Mouse (Mus musculus) kidney, adult 9 months (tissue): ENCODE measurements around the gene Ttc19.
A peak's percentile ranks its signal among the peaks of the same experiment; 100 is the strongest.
"Not testable (repeated sequence)": the region's sequence is repeated elsewhere in the genome, so short reads cannot be mapped to it uniquely, and the experiment has no call there.

Experiments
- DNase-seq: peaks from one replicate; pipeline ENCODE4 v3.0.0; 2022

Ttc19 gene

GRCm38 (mm10) chr11:62285020-62285419 lies 3.7 kb downstream of the Ttc19 start:
- no peak for DNase-seq

DNA sequence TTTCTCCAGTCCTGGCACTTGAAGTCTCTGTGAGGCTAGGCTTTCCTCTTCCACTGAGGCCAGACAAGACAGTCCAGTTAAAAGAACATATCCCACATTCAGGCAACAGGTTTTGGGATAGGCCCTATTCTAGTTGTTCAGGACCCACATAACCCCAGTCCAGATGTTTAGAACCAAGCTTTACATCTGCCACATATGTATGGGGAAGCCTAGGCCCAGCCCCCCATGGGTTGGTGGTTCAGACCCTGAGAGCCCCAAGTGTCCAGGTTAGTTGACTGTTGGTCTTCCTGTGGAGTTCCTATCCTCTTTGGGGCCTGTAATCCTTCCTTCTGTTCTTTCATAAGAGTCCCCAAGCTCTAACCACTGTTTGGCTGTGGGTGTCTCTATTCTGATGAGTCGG lies 6.4 kb downstream of the Ttc19 start:
- DNase-seq, result no peak

DNA sequence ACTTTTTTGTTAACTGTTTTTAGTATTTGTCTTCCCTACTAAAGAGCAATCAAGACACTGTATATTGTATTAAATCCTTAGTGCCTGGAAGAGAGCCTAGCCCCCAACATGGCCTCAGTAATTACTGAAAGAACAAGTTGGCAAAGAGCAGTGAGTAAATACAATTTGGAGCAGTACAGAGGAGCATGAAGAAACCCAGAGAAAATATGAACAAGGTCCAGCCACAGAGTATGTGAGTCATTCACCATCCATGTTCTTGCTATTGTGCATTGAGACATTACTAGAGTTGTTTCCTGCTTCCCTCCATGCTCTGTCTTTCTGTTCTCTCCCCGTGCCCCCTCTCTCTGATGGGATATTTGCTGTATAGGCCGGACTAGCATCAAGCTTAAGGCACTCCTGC lies 12.8 kb downstream of the Ttc19 start:
- DNase-seq, result no peak

- DNase-seq, result no peak
Measured at GRCm38 (mm10) chr11:62298883-62299282, 17.6 kb downstream of the Ttc19 start.

GRCm38 (mm10) chr11:62305866-62306265 lies 24.6 kb downstream of the Ttc19 start:
- no peak for DNase-seq

DNA sequence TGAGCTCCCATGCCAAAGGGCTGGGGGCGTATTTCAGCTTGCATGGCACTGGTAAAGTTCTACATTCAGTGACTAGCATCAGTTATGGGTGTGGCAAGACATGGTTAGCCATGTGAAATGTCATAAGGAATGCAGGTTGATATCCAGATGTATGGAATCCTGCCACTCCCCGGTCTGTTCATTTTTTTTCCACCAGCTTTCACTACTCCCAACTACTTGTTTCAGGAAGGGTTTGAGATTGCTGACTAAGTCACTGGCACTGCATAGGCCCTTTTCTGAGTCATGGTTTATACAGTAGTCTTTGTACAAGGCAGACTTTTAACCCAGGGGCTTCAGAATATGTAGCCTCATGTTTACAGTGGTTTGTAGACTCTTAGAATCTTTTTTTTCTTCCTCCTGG lies 28.0 kb downstream of the Ttc19 start:
- no peak for DNase-seq

GRCm38 (mm10) chr11:62314984-62315383 lies 33.7 kb downstream of the Ttc19 start:
- DNase-seq, result no peak

DNA sequence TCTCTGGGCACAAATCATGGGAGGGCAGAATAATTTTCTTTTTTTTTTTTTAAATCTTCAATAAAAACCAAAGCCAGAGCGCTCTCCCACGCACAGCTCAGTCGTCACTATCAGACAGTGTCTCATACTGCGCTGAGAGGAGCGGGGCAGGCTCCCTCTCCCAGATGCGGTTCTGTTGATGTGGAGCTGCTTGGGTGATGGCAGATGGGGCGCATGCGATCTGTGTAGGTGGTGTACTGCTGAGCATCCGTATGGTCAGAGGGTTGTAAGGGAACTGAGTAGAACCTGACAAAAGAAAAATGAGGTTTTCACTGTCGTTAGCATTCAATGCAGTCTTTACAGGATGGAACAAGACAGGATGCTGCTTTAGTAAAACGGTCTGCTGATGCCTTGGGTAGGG lies 36.5 kb downstream of the Ttc19 start:
- DNase-seq, result no peak

- DNase-seq, result no peak
Measured at GRCm38 (mm10) chr11:62320097-62320496, 38.8 kb downstream of the Ttc19 start.

DNA sequence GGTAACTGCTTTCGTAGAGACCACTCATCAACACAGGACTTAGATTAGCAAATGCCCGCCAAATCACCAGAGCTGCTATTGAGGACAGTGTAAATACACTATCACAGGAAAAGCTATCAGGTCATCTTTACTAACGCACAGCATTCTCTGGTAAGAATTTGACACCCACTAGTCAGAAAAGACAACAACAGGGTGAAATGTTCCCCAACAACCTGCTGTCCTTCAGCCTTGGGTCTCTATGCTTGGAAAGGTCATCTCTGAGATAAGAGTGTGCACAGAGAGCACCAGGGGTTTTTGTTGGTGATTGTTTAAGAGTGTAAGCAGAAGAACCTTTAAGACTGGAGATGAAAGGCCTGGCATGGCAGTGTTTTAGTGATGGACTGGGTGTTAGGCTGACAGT lies 42.4 kb downstream of the Ttc19 start:
- DNase-seq, result no peak

DNA sequence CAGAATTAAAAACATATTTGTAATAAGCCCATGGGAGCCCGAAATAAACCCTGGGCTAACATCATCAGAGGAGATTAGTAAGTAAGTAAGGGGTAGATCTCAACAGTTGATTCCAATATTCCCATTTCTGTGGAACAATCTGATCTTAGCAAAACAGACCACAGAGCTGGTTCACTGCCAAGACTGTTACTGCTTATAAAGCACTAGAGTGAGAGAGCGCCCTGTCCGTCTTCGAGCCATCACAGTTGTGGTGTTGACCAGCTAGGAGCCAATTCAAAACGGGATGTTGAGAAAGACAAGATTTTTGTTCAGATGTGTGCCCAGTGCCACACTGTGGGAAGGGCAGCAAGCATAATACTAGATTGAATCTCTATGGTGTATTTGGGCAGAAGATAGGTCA lies 49.9 kb downstream of the Ttc19 start:
- peak; percentile 20 for DNase-seq

GRCm38 (mm10) chr11:62332228-62332627 lies 51.0 kb downstream of the Ttc19 start:
- no peak for DNase-seq

- no peak for DNase-seq
Measured at GRCm38 (mm10) chr11:62343002-62343401, 61.7 kb downstream of the Ttc19 start.

DNA sequence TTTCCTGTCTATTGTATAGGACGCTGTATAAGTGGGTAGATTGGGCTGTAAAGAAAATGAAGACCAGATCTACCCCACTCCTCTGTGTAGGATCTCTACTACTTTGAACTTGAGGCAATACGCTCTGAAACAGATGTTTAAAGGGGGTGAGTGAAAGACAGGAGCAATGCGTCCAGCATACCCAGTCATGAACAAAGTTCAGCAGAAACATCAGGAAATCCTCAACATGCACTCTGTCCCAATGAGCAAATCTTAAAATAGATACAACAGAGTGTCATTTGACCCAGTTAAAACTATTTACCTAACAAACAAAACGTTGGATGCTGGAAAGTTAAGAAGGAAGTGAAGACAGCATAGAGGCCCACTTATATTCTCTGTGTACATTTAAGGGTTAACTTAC lies 70.7 kb downstream of the Ttc19 start:
- DNase-seq, result no peak

GRCm38 (mm10) chr11:62355216-62355615 lies 73.9 kb downstream of the Ttc19 start:
- DNase-seq, result no peak

DNA sequence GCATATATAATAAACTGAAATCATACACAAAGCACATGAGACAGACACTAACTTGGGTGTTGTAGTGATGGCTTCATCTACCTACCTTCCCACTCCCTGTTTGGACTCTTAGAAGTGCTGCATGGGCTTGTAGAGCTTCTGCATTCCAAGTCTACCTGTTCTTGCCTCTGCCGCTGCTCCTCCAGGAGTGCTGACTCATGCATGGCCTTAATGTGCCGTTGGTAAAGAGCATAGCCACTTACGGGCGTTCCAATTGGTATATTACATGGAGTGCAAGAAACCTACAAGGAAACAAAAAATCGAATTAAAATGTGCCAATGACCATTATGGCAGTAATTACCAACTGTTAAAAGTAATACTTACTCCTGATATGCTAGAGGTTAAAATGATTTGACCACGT lies 85.6 kb downstream of the Ttc19 start:
- no peak for DNase-seq

DNA sequence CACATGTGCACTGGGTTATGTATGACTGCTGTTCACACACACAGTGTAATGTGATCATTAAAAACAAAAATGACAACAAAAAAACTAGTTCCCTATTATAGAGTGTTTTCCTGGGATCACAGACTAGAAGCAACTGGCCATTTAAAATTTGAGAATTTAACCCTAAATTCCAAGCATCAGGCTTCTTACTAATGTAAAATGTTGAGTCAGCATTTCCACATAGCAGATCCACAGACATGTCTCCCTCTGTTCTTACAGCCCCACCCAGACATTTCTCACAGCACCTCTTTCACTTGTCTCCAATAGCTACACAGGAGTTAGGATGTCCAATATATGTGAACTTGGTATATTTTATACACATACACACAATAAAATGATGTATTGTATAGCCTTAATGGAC lies 88.7 kb downstream of the Ttc19 start:
- DNase-seq, result no peak

- no peak for DNase-seq
Measured at GRCm38 (mm10) chr11:62371776-62372175, 90.5 kb downstream of the Ttc19 start.

- not testable (repeated sequence) for DNase-seq
Measured at GRCm38 (mm10) chr11:62377202-62377851, 96.1 kb downstream of the Ttc19 start.
